Mouse (Mus musculus): ENCODE measurements around the gene Gm10337. TPM values are rescaled to one million over a fixed set of nuclear protein-coding genes. Genes with fewer than 3 reads are reported as not detected.

The Gm10337 gene
- total and polyA plus RNA-seq, 3 experiments: not detected

DNA sequence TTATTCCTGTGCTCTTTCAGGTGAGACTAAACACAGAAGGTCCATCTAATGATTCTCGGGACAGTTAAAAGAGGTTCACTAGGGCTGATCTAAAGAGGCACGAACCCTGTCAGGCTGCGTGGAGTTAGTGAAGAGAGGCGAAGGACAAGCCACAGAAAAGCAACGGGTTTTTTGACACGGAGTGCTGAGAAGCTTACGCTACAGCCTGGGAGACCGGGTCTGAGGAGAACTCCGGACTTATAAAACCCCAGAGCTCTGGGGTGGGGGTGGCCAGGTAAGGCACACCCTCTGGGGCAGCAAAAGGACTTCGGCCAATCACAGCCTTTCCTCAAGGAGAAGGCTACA is 14.1 kb downstream of the Gm10337 start:
- peaks cover 7 to 41% of the 10 kb centered on the region in 2 experiments for H3K4me1 ChIP-seq (ENCODE audit: control insufficient read depth in 1 of 2, insufficient read depth in 2 of 2)

DNA sequence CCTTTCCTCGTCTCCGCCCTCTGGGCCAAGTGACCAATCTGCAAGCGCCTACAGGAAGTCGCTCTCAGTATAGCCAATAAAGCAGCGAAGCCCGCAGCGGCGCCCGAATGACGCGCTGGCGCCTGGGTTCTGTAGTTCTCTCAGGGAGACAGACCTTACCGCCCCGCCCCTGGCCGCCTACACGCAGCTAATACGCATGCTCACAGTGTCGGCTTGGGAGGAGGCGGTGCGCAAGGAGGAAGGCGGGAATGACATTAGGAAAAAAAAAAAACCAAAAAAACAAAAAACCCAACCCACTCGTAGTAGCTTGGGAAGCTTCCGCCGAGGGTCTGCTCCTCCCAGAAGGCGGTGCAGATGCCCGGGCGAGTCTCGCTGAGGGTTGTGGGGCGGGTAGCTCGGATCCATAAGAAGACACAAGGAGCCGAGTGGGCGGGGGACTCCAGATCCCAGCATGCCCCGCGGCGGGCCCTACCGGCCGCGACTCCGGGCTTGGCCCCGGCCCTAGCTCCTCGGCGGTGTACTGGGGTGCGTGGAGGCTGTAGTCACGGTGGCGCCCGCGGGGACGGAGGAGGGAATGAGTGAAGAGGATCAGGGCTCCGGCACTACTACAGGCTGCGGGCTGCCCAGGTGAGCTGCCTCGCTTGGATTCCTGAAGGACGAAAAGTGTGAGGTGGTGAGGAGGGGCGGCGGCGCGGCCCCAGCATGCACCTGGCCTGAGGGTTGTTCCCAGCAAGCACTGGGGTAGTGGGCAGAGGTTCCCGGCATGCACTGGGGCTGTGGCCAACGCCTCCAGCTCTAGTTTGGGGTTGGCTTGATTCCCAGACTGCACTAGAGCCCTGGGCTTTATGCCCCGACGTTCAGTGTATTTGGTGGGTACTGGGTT is 14.7 kb downstream of the Gm10337 start, which contains the start of gene Tarbp2:
Gene Tarbp2, plus strand, starts transcription at position 217 of the 883 bp plus-strand sequence.
- Histone ChIP-seq H3K36me3 (replicated peaks in 1 of 2; ENCODE audit: control insufficient read depth in 1 of 2, insufficient read depth in 1 of 2, low read length in 1 of 2) (peaks cover 23 to 28% of the 10 kb centered on the region in 2 experiments), H3K27ac (ENCODE audit: insufficient read depth, low read depth) (peak within 1 kb of the TSS; percentile 94), H3K4me1 (ENCODE audit: control insufficient read depth in 1 of 2, insufficient read depth in 2 of 2) (peaks cover 3 to 34% of the 10 kb centered on the region in 2 experiments; a peak in 3 of 4 replicates), H3K4me2 (ENCODE audit: insufficient read depth, low read depth, poor library complexity, severe bottlenecking) (peak within 1 kb of the TSS; percentile 87), H3K27me3 (replicated peaks) (peaks cover 3% of the 10 kb centered on the region), H3K4me3 (replicated peaks in 1 of 3; ENCODE audit: low read depth in 2 of 3, low read length in 2 of 3, poor library complexity in 1 of 3) (peak within 1 kb of the TSS; percentile 61 to 98 (median 90)), H3K9ac (ENCODE audit: insufficient read depth, low read depth) (peak within 1 kb of the TSS; percentile 96), H3K9me3 (replicated peaks; ENCODE audit: low read length) (no peaks in the 10 kb centered on the region), H3K79me2 (replicated peaks; ENCODE audit: control insufficient read depth, extremely low read depth, insufficient read depth, poor library complexity, severe bottlenecking) (peaks cover 6% of the 10 kb centered on the region)
- dilution Hi-C loops (cut with MboI; ENCODE audit: extremely low pct_ligation_motif_present, extremely low pct_unique_long_range_greater_than_20kb, low sequenced_read_pairs) (no loop called here), in situ Hi-C loops (cut with MboI; ENCODE audit: low pct_ligation_motif_present, low pct_unique_long_range_greater_than_20kb, low sequenced_read_pairs) (loop anchor here (5.0 kb wide), 1 partner anchor 51 kb away; no protein-coding TSS in a partner anchor)
- peak; percentile 100 for DNase-seq (ENCODE audit: extremely low read depth)
- TF ChIP-seq SMC3 (IDR thresholded peaks at IDR 0.05; ENCODE audit: low read depth, low read length): no peak
- no peak for TF ChIP-seq RAD21 (IDR thresholded peaks at IDR 0.05; ENCODE audit: low read depth, low read length)
- no peak; the same call in 1 of the 2 replicates for TF ChIP-seq USF1 (IDR thresholded peaks at IDR 0.05; ENCODE audit: low read depth, low read length)
- TF ChIP-seq MAX (IDR thresholded peaks at IDR 0.05; ENCODE audit: low read length): peak; percentile 62; the same call in 1 of the 2 replicates
- peak; percentile 53 for TF ChIP-seq MXI1 (IDR thresholded peaks at IDR 0.05; ENCODE audit: low read depth, low read length)
- peak; percentile 91 for TF ChIP-seq ELF1 (IDR thresholded peaks at IDR 0.05; ENCODE audit: low read depth, low read length)
- peak; percentile 36 for TF ChIP-seq ZMIZ1 (IDR thresholded peaks at IDR 0.05; ENCODE audit: low read depth, low read length)
- TF ChIP-seq IRF4 (IDR thresholded peaks at IDR 0.05; ENCODE audit: low read depth, low read length): peak; percentile 35
- no peak; the same call in 1 of the 2 replicates for TF ChIP-seq MYC (IDR thresholded peaks at IDR 0.05; ENCODE audit: low read depth, low read length)
- TF ChIP-seq E2F4 (IDR thresholded peaks at IDR 0.05; ENCODE audit: insufficient replicate concordance, low read depth, low read length): peak; percentile 91; the same call in 1 of the 2 replicates
- peak; percentile 61 for TF ChIP-seq TCF12 (IDR thresholded peaks at IDR 0.05; ENCODE audit: low read depth, low read length)
- peak; percentile 88 for TF ChIP-seq NRF1 (IDR thresholded peaks at IDR 0.05; ENCODE audit: low read depth, low read length)
- TF ChIP-seq MAZ (IDR thresholded peaks at IDR 0.05; ENCODE audit: low read depth, low read length): peak; percentile 17; the same call in 1 of the 2 replicates
- peak; percentile 65; the same call in 1 of the 2 replicates for TF ChIP-seq TBP (conservative IDR thresholded peaks at IDR 0.05; ENCODE audit: low read depth, low read length)

More for the DNA sequence above, 14.1 kb downstream of the Gm10337 start:
- Histone ChIP-seq H3K79me2 (replicated peaks; ENCODE audit: control insufficient read depth, extremely low read depth, insufficient read depth, poor library complexity, severe bottlenecking) (peaks cover 6% of the 10 kb centered on the region), H3K36me3 (replicated peaks in 1 of 2; ENCODE audit: control insufficient read depth in 1 of 2, insufficient read depth in 1 of 2, low read length in 1 of 2) (peaks cover 17 to 25% of the 10 kb centered on the region in 2 experiments), H3K9ac (ENCODE audit: insufficient read depth, low read depth) (peak overlapping the region; percentile 58), H3K27ac (ENCODE audit: insufficient read depth, low read depth) (0 out of 2 replicates have a peak overlapping the region, but pooled peaks have one; percentile 11), H3K4me3 (replicated peaks in 1 of 3; ENCODE audit: low read depth in 2 of 3, low read length in 2 of 3, poor library complexity in 1 of 3) (peak overlapping the region; percentile 61 to 75 (median 64)), H3K9me3 (replicated peaks; ENCODE audit: low read length) (no peaks in the 10 kb centered on the region), H3K4me2 (ENCODE audit: insufficient read depth, low read depth, poor library complexity, severe bottlenecking) (peak overlapping the region; percentile 71), H3K27me3 (replicated peaks) (peaks cover 3% of the 10 kb centered on the region)
- in situ Hi-C loops (cut with MboI; ENCODE audit: low pct_ligation_motif_present, low pct_unique_long_range_greater_than_20kb, low sequenced_read_pairs): loop anchor here (5.0 kb wide), 1 partner anchor 50 kb away; no protein-coding TSS in a partner anchor
- dilution Hi-C loops (cut with MboI; ENCODE audit: extremely low pct_ligation_motif_present, extremely low pct_unique_long_range_greater_than_20kb, low sequenced_read_pairs): no loop called here
- DNase-seq (ENCODE audit: extremely low read depth): no peak
- no peak for TF ChIP-seq UBTF (IDR thresholded peaks at IDR 0.05; ENCODE audit: low read depth, low read length)
- TF ChIP-seq GABPA (IDR thresholded peaks at IDR 0.05; ENCODE audit: insufficient replicate concordance, low read depth, low read length): no peak
- TF ChIP-seq TBP (conservative IDR thresholded peaks at IDR 0.05; ENCODE audit: low read depth, low read length): peak; percentile 97
- TF ChIP-seq JUN (IDR thresholded peaks at IDR 0.05; ENCODE audit: insufficient read depth, low read depth, low read length): no peak
- 0 out of 2 replicates have a peak, but pooled peaks have one; percentile 1 for TF ChIP-seq MAX (IDR thresholded peaks at IDR 0.05; ENCODE audit: low read length)
- peak; percentile 96 for TF ChIP-seq ZMIZ1 (IDR thresholded peaks at IDR 0.05; ENCODE audit: low read depth, low read length)
- no peak for TF ChIP-seq RCOR1 (conservative IDR thresholded peaks at IDR 0.05; ENCODE audit: low read depth, low read length)
- no peak; the same call in 1 of the 2 replicates for TF ChIP-seq MYC (IDR thresholded peaks at IDR 0.05; ENCODE audit: low read depth, low read length)
- TF ChIP-seq NRF1 (IDR thresholded peaks at IDR 0.05; ENCODE audit: low read depth, low read length): no peak
- no peak for TF ChIP-seq ZC3H11A (IDR thresholded peaks at IDR 0.05; ENCODE audit: low read depth, low read length)
- TF ChIP-seq ELF1 (IDR thresholded peaks at IDR 0.05; ENCODE audit: low read depth, low read length): no peak
- no peak for TF ChIP-seq HCFC1 (IDR thresholded peaks at IDR 0.05; ENCODE audit: low read depth, low read length)
- no peak for TF ChIP-seq MAFK (IDR thresholded peaks at IDR 0.05; ENCODE audit: insufficient replicate concordance, low read length)
- TF ChIP-seq RAD21 (IDR thresholded peaks at IDR 0.05; ENCODE audit: low read depth, low read length): no peak
- TF ChIP-seq BHLHE40 (IDR thresholded peaks at IDR 0.05; ENCODE audit: low read depth, low read length): no peak
- peak; percentile 71 for TF ChIP-seq TCF12 (IDR thresholded peaks at IDR 0.05; ENCODE audit: low read depth, low read length)
- no peak for TF ChIP-seq IRF4 (IDR thresholded peaks at IDR 0.05; ENCODE audit: low read depth, low read length)
- no peak for TF ChIP-seq ZKSCAN1 (IDR thresholded peaks at IDR 0.05; ENCODE audit: borderline replicate concordance, low read depth, low read length)
- peak; percentile 86; the same call in 1 of the 2 replicates for TF ChIP-seq CHD1 (IDR thresholded peaks at IDR 0.05; ENCODE audit: low read depth, low read length)
- no peak for TF ChIP-seq JUND (conservative IDR thresholded peaks at IDR 0.05; ENCODE audit: low read depth, low read length)
- no peak for TF ChIP-seq ZNF384 (IDR thresholded peaks at IDR 0.05; ENCODE audit: low read depth, low read length)
- TF ChIP-seq USF1 (IDR thresholded peaks at IDR 0.05; ENCODE audit: low read depth, low read length): no peak
- no peak for TF ChIP-seq MEF2A (IDR thresholded peaks at IDR 0.05; ENCODE audit: borderline replicate concordance, low read depth, low read length)
- TF ChIP-seq ETS1 (conservative IDR thresholded peaks at IDR 0.05; ENCODE audit: low read depth, low read length): no peak
- TF ChIP-seq MAZ (IDR thresholded peaks at IDR 0.05; ENCODE audit: low read depth, low read length): peak; percentile 61; the same call in 1 of the 2 replicates
- TF ChIP-seq PAX5 (IDR thresholded peaks at IDR 0.05; ENCODE audit: low read length): no peak
- TF ChIP-seq POLR2AphosphoS2 (IDR thresholded peaks at IDR 0.05; ENCODE audit: low read depth, low read length): peak; percentile 94; the same call in 1 of the 2 replicates
- TF ChIP-seq KAT2A (IDR thresholded peaks at IDR 0.05; ENCODE audit: insufficient replicate concordance, low read length): no peak
- no peak for TF ChIP-seq CTCF (conservative IDR thresholded peaks at IDR 0.05 in 1 of 2, IDR thresholded peaks at IDR 0.05 in 1 of 2; ENCODE audit: low read depth in 2 of 2, low read length in 2 of 2)
- TF ChIP-seq CHD2 (IDR thresholded peaks at IDR 0.05; ENCODE audit: low read length): no peak
- peak; percentile 94 for TF ChIP-seq NELFE (IDR thresholded peaks at IDR 0.05; ENCODE audit: low read depth, low read length)
- TF ChIP-seq MXI1 (IDR thresholded peaks at IDR 0.05; ENCODE audit: low read depth, low read length): no peak
- TF ChIP-seq USF2 (conservative IDR thresholded peaks at IDR 0.05; ENCODE audit: low read depth, low read length): no peak
- TF ChIP-seq EP300 (IDR thresholded peaks at IDR 0.05; ENCODE audit: low read length): no peak
- no peak for TF ChIP-seq E2F4 (IDR thresholded peaks at IDR 0.05; ENCODE audit: insufficient replicate concordance, low read depth, low read length)
- TF ChIP-seq POLR2A (IDR thresholded peaks at IDR 0.05; ENCODE audit: low read depth, low read length): peak; percentile 96
- no peak for TF ChIP-seq SMC3 (IDR thresholded peaks at IDR 0.05; ENCODE audit: low read depth, low read length)
- peak; percentile 70; the same call in 1 of the 2 replicates for TF ChIP-seq SIN3A (IDR thresholded peaks at IDR 0.05; ENCODE audit: low read length)

Measured in CH12.LX (cell line).